Mouse (Mus musculus) megakaryocyte, embryonic 14.5 days (primary cell): ENCODE results near the gene Pdia6. TPM values are rescaled to one million over a fixed set of nuclear protein-coding genes. Genes with fewer than 3 reads are reported as not detected.

Source experiments
- H3K27me3 ChIP-seq: replicated peaks from 2 replicates; pipeline ENCODE3; 2012; ENCODE audit warnings: inconsistent platforms
- H3K36me3 ChIP-seq: replicated peaks from 2 replicates; pipeline ENCODE3; 2012; ENCODE audit warnings: low read length, inconsistent platforms, mixed read lengths
- H3K4me1 ChIP-seq: 2 replicates; pipeline ENCODE4 v1.6.1; 2012; ENCODE audit warnings: inconsistent platforms
- H3K4me3 ChIP-seq: replicated peaks from 2 replicates; pipeline ENCODE3; 2012; ENCODE audit warnings: moderate library complexity, mild to moderate bottlenecking, inconsistent platforms
- H3K9me3 ChIP-seq: 2 replicates; pipeline ENCODE4 v1.6.1; 2012; ENCODE audit warnings: inconsistent platforms
- FLI1 ChIP-seq: IDR thresholded peaks from 2 replicates; pipeline ENCODE4 v1.6.1; 2012; ENCODE audit warnings: low read length, inconsistent platforms, mixed read lengths
- GATA1 ChIP-seq: IDR thresholded peaks from 3 replicates; pipeline ENCODE4 v1.6.1; 2012; ENCODE audit warnings: mixed read lengths, low read length, inconsistent platforms, borderline replicate concordance
- polyA plus RNA-seq: library from polyadenylated mRNA; stranded (reverse); fragments of >175 nt; gene quantifications from 2 replicates; pipeline ENCODE4 v1.2.3, GENCODE M21; 2012; ENCODE audit warnings: low replicate concordance; ENCODE audit not compliant: insufficient read depth

Gene Pdia6
- polyA plus RNA-seq, 1 experiment: 50.8 TPM

- TF ChIP-seq GATA1: no peak
- no peak for TF ChIP-seq FLI1
- H3K9me3 ChIP-seq: no peaks in the 10 kb centered on the region
- H3K36me3 ChIP-seq: no peaks in the 10 kb centered on the region
- peaks cover under 1% of the 10 kb centered on the region; the same call in 1 of the 2 replicates for H3K4me1 ChIP-seq
- H3K4me3 ChIP-seq: no peak overlapping the region
- H3K27me3 ChIP-seq: peaks cover 15% of the 10 kb centered on the region
Observed at GRCm38 (mm10) chr12:17235535-17236313, 30.6 kb upstream of the Pdia6 start.

GRCm38 (mm10) chr12:17238588-17239427 lies 27.5 kb upstream of the Pdia6 start:
- TF ChIP-seq GATA1 (no peak), FLI1 (no peak)
- Histone ChIP-seq H3K4me3 (no peak overlapping the region), H3K27me3 (peaks cover 15% of the 10 kb centered on the region), H3K36me3 (no peaks in the 10 kb centered on the region), H3K9me3 (no peaks in the 10 kb centered on the region), H3K4me1 (no peaks in the 10 kb centered on the region)

GRCm38 (mm10) chr12:17239428-17239688 lies 27.0 kb upstream of the Pdia6 start:
- H3K4me1 ChIP-seq: no peaks in the 10 kb centered on the region
- H3K27me3 ChIP-seq: peaks cover 15% of the 10 kb centered on the region
- H3K9me3 ChIP-seq: no peaks in the 10 kb centered on the region
- H3K4me3 ChIP-seq: no peak overlapping the region
- no peaks in the 10 kb centered on the region for H3K36me3 ChIP-seq
- TF ChIP-seq FLI1 (no peak), GATA1 (no peak)

- no peaks in the 10 kb centered on the region for H3K4me1 ChIP-seq
- H3K9me3 ChIP-seq: no peaks in the 10 kb centered on the region
- H3K36me3 ChIP-seq: no peaks in the 10 kb centered on the region
- peaks cover 9% of the 10 kb centered on the region for H3K27me3 ChIP-seq
- no peak overlapping the region for H3K4me3 ChIP-seq
- TF ChIP-seq GATA1 (no peak), FLI1 (no peak)
Observed at GRCm38 (mm10) chr12:17241016-17241415, 25.3 kb upstream of the Pdia6 start.

GRCm38 (mm10) chr12:17241614-17242013 lies 24.7 kb upstream of the Pdia6 start:
- H3K27me3 ChIP-seq: peaks cover 8% of the 10 kb centered on the region
- no peak for TF ChIP-seq FLI1
- TF ChIP-seq GATA1: no peak
- H3K36me3 ChIP-seq: no peaks in the 10 kb centered on the region
- no peak overlapping the region for H3K4me3 ChIP-seq
- H3K4me1 ChIP-seq: no peaks in the 10 kb centered on the region
- H3K9me3 ChIP-seq: no peaks in the 10 kb centered on the region

- Histone ChIP-seq H3K4me1 (no peaks in the 10 kb centered on the region), H3K9me3 (no peaks in the 10 kb centered on the region), H3K27me3 (peaks cover 8% of the 10 kb centered on the region), H3K4me3 (no peak overlapping the region), H3K36me3 (no peaks in the 10 kb centered on the region)
- no peak for TF ChIP-seq GATA1
Observed at GRCm38 (mm10) chr12:17242041-17242440, 24.3 kb upstream of the Pdia6 start.

- Histone ChIP-seq H3K27me3 (peaks cover 45% of the 10 kb centered on the region), H3K36me3 (no peaks in the 10 kb centered on the region), H3K4me1 (peaks cover 20% of the 10 kb centered on the region), H3K4me3 (no peak overlapping the region), H3K9me3 (no peaks in the 10 kb centered on the region)
- no peak for TF ChIP-seq FLI1
- TF ChIP-seq GATA1: no peak
Observed at GRCm38 (mm10) chr12:17250962-17251361, 15.4 kb upstream of the Pdia6 start.

GRCm38 (mm10) chr12:17253069-17253468 lies 13.3 kb upstream of the Pdia6 start:
- peaks cover 26% of the 10 kb centered on the region for H3K4me1 ChIP-seq
- peaks cover 48% of the 10 kb centered on the region for H3K27me3 ChIP-seq
- no peaks in the 10 kb centered on the region for H3K36me3 ChIP-seq
- TF ChIP-seq FLI1 (no peak), GATA1 (no peak)
- H3K4me3 ChIP-seq: peak overlapping the region; percentile 79
- H3K9me3 ChIP-seq: no peaks in the 10 kb centered on the region

- no peaks in the 10 kb centered on the region for H3K36me3 ChIP-seq
- no peak overlapping the region for H3K4me3 ChIP-seq
- H3K27me3 ChIP-seq: peaks cover 32% of the 10 kb centered on the region
- TF ChIP-seq FLI1 (no peak), GATA1 (no peak)
- peaks cover 5% of the 10 kb centered on the region for H3K9me3 ChIP-seq
- peaks cover 27% of the 10 kb centered on the region for H3K4me1 ChIP-seq
Observed at GRCm38 (mm10) chr12:17255602-17256001, 10.7 kb upstream of the Pdia6 start.

- Histone ChIP-seq H3K36me3 (no peaks in the 10 kb centered on the region), H3K4me3 (no peak overlapping the region), H3K9me3 (peaks cover 16% of the 10 kb centered on the region), H3K4me1 (peaks cover 24% of the 10 kb centered on the region), H3K27me3 (peaks cover 21% of the 10 kb centered on the region)
- TF ChIP-seq GATA1 (no peak), FLI1 (no peak)
Observed at GRCm38 (mm10) chr12:17256905-17257304, 9.4 kb upstream of the Pdia6 start.
